Mouse (Mus musculus): ENCODE results near the gene Itih1.
A peak's percentile ranks its signal among the peaks of the same experiment; 100 is the strongest.

The Itih1 gene

GRCm38 (mm10) chr14:30943038-30943437, at the start of gene Itih1:
Itih1 (minus strand) TSS chr14:30943289.
- no peak for DNase-seq (ENCODE audit: extremely low read depth, low read depth, low spot score)

- DNase-seq (ENCODE audit: extremely low read depth, low read depth, low spot score): no peak
Observed at GRCm38 (mm10) chr14:30976222-30976621, 33.1 kb upstream of the Itih1 start.

GRCm38 (mm10) chr14:30974204-30974603, 31.1 kb upstream of the Itih1 start:
- DNase-seq (ENCODE audit: extremely low read depth, low read depth, low spot score): peak; percentile 56

GRCm38 (mm10) chr14:30960366-30960765, 17.3 kb upstream of the Itih1 start:
- DNase-seq (ENCODE audit: extremely low read depth, low read depth, low spot score): no peak

- DNase-seq (ENCODE audit: extremely low read depth, low read depth, low spot score): no peak
Observed at GRCm38 (mm10) chr14:30959031-30959430, 15.9 kb upstream of the Itih1 start.

- no peak for DNase-seq (ENCODE audit: extremely low read depth, low read depth, low spot score)
Observed at GRCm38 (mm10) chr14:30958517-30958916, 15.4 kb upstream of the Itih1 start.

GRCm38 (mm10) chr14:30951154-30951825, 8.2 kb upstream of the Itih1 start, which contains the start of gene Nek4:
Nek4 (plus strand) TSS chr14:30951377.
- DNase-seq (ENCODE audit: extremely low read depth, low read depth, low spot score): peak; percentile 50

GRCm38 (mm10) chr14:30949986-30950385, 6.9 kb upstream of the Itih1 start:
- no peak for DNase-seq (ENCODE audit: extremely low read depth, low read depth, low spot score)

GRCm38 (mm10) chr14:30944745-30945144, 1.7 kb upstream of the Itih1 start:
- no peak for DNase-seq (ENCODE audit: extremely low read depth, low read depth, low spot score)

GRCm38 (mm10) chr14:30943860-30944674, 978 bp upstream of the Itih1 start:
- DNase-seq (ENCODE audit: extremely low read depth, low read depth, low spot score): no peak

- DNase-seq (ENCODE audit: extremely low read depth, low read depth, low spot score): no peak
Observed at GRCm38 (mm10) chr14:30942254-30942653, 835 bp downstream of the Itih1 start.

GRCm38 (mm10) chr14:30933351-30933750, 9.7 kb downstream of the Itih1 start:
- DNase-seq (ENCODE audit: extremely low read depth, low read depth, low spot score): no peak

GRCm38 (mm10) chr14:30930386-30930785, 12.7 kb downstream of the Itih1 start:
- DNase-seq (ENCODE audit: extremely low read depth, low read depth, low spot score): no peak

- no peak for DNase-seq (ENCODE audit: extremely low read depth, low read depth, low spot score)
Observed at GRCm38 (mm10) chr14:30925492-30925891, 17.6 kb downstream of the Itih1 start.

GRCm38 (mm10) chr14:30923375-30924105, 19.5 kb downstream of the Itih1 start, which contains the start of gene Itih3:
Itih3 (minus strand) TSS chr14:30923760.
- no peak for DNase-seq (ENCODE audit: extremely low read depth, low read depth, low spot score)

GRCm38 (mm10) chr14:30922053-30922670, 20.9 kb downstream of the Itih1 start:
- no peak for DNase-seq (ENCODE audit: extremely low read depth, low read depth, low spot score)

- no peak for DNase-seq (ENCODE audit: extremely low read depth, low read depth, low spot score)
Observed at GRCm38 (mm10) chr14:30916516-30916915, 26.6 kb downstream of the Itih1 start.

- DNase-seq (ENCODE audit: extremely low read depth, low read depth, low spot score): no peak
Observed at GRCm38 (mm10) chr14:30913404-30913803, 29.7 kb downstream of the Itih1 start.

GRCm38 (mm10) chr14:30912641-30913040, 30.4 kb downstream of the Itih1 start:
- no peak for DNase-seq (ENCODE audit: extremely low read depth, low read depth, low spot score)

- DNase-seq (ENCODE audit: extremely low read depth, low read depth, low spot score): peak; percentile 91
Observed at GRCm38 (mm10) chr14:30911141-30911540, 31.9 kb downstream of the Itih1 start.

- DNase-seq (ENCODE audit: extremely low read depth, low read depth, low spot score): peak; percentile 94
Observed at GRCm38 (mm10) chr14:30907814-30908265, 35.2 kb downstream of the Itih1 start.
